Mouse (Mus musculus): ENCODE data around the gene Grik5.

Grik5 gene

DNA sequence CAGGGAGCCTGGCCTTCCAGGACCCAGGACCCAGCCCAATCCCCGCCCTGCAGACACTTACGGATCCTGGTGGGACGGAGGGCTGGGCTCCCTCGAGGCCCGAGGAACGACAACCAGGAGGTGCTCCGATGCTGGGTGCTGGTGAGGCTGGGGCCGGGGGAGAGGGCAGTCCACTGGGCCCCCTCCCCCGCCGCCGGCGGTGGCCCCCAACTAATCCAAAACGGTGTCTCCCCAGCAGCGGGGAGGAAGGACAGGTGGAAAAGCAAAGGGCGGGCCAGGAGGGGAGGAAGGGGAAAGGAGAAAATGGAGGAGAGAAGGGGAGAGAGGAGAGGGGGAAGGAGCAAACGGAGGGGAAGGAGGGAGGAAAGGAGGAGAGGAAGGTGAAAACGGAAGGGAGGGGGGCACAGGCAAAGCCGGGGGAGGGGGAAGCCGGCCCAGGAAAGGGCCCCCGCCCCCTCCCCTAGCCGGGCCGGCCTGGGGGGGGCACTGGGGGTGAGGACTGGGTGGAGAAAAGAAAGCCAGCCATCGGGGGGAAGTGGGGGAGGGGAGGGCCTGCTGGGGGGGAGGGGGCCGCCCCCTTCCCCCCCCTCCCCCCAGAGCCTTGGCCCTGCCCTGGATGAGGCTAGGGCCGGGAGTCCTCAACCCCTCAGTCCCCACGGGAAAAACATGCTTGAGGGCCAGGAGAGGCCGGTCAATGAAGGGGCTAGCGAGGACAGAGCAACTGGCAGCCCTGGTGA lies at the start of gene Grik5, which contains the start of gene Zfp574:
Grik5 (minus strand) TSS at position 368 of the 737 bp plus-strand sequence.
Zfp574 (plus strand) TSS at position 589 of the 737 bp plus-strand sequence.
- DNase-seq (ENCODE audit: low spot score), result no peak

- DNase-seq (ENCODE audit: low spot score), result no peak
Measured at GRCm38 (mm10) chr7:25121240-25121786, 49.2 kb upstream of the Grik5 start.

- peak; percentile 65 for DNase-seq (ENCODE audit: low spot score)
Measured at GRCm38 (mm10) chr7:25120061-25120834, 48.1 kb upstream of the Grik5 start.

DNA sequence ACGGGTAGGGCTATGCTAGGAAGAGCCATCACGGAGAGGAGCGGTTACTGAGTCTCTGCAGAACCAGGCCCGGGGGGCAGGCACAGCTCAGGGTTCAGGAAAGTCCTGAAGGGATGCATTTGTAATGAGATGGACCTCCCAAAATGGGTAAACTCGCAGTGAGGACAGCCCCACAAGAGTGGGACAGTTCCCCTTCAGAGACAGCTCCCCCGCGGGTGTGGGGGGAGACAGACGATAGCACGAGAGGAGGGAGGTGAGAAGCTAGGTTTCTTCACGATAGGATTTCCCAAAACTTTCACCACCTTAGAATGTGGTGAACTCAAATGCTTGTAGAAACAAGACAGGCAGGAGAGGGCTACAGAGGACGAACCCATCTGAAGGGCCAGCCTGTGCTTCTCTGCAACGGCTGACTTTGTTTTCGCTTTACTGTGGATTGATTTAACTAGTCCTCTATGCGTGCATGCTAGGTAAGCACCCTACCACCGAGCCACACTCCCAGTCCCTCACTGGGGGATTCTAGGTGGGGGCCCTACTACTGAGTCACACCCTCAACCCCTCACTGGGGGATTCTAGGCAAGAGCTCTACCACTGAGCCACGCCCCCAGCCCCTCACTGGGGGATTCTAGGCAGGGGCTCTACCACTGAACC lies 40.9 kb upstream of the Grik5 start:
- DNase-seq (ENCODE audit: low spot score), result no peak

DNA sequence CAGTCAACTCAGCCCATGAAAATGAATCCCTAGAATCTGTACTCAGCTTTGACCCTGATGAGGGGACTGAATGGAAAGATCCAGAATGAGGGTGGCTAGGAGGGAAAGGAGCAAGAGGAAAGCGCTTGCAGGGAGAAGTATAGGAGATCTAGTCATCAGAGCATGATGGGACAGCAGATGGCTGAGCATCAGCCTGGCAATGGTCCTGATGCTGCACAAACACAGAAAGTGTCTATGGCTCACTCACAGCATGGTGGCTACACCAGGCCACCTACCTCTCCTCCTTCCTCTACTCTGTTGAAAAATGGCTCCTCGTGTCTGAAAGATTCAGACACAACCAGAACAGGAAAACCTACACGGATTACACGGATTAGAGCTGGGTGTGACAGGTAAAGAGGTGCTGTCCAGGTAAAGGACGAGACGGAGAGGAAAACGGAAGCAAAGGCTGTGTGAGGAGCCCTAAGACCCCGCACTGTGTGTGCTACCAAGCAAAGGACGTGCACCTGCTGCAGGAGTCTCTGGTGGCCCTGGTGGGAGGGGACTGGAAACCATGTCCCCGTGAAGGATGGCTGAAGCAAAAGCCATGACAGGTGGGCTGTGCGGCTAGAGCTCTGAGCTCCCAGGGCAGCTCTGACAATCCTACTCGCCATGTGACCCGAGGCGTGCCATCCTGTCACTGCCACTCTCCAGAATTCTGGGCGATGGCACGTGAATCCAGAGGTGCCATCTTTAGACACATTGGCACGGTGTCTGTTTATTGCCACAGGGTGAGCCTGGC lies 40.2 kb upstream of the Grik5 start:
- DNase-seq (ENCODE audit: low spot score), result peak; percentile 63

DNA sequence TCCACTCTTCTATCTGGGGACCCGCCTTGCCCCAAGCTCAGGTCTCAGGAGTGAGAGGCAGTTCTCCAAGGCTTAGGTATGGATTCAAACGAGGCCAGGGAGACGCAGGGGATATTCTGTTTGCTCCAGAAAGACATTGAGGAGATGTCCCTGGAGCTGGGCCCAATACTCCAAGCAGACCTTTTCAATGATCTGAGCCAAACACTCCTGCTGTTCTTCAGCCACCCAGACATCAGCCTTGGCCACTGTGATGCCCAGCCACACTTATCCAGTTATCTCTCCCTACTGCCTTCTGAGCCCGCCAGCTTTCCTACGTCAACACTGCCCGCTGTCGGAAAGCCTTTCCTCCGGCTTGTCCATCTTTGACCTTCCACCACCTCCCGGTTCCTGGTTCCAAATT lies 38.2 kb upstream of the Grik5 start:
- no peak for DNase-seq (ENCODE audit: low spot score)

DNA sequence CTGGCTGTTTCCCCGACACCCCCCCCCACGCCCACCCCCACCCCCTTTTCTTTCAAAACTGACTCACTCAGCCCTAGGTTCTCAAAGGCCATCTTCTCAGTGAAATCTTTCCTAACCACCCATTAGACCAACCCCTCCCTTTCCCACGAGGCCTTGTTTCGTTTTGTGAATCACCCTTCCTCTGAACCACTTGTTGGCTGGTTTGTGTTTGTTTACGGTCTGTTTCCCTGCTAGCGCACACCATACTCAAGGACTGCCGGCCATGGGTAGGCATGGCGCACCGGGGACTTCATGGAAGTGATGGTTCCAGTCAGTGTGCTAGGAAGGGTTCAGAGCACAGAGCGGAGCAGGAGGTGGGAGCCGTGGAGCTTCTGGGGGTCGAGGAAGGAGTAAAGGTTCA lies 37.2 kb upstream of the Grik5 start:
- DNase-seq (ENCODE audit: low spot score), result no peak

DNA sequence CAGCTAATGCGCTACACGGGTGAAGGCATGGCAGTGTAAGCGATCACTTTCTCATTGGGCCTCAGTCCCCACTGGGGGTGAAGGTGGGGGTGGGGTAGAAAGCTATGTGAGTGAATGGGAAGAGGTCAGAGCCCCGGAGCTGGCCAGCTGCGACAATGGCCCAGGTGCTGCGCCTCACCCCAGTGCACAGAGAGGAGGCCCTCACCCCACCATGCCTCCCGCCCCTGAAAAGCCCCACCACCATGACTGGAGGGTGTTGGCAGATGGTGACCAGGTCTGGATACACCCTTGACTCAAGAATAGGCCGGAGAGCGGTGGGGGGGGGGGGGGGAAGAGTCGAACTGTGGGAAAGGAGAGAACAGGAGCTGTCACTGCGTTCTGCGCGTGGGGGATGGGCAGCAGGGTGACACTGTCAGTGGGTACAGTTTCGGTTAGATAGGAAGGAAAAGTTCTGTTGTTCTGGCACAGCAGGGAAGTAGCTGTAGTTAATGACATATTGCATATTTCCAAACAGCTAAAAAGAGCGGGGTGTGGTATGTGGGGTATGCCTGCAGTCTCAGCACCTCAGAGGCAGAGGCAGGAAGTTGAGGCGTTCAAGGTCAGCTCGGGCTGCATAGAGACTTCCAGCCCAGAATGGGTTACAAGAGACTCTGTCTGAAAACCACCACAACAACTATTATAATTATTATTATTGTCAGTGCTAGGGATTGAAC lies 34.8 kb upstream of the Grik5 start:
- no peak for DNase-seq (ENCODE audit: low spot score)

- DNase-seq (ENCODE audit: low spot score), result peak; percentile 87
Measured at GRCm38 (mm10) chr7:25105411-25106160, 33.4 kb upstream of the Grik5 start.

GRCm38 (mm10) chr7:25099581-25099980 lies 27.4 kb upstream of the Grik5 start:
- DNase-seq (ENCODE audit: low spot score), result no peak

GRCm38 (mm10) chr7:25098169-25098568 lies 26.0 kb upstream of the Grik5 start:
- no peak for DNase-seq (ENCODE audit: low spot score)

GRCm38 (mm10) chr7:25089875-25090274 lies 17.7 kb upstream of the Grik5 start:
- no peak for DNase-seq (ENCODE audit: low spot score)

DNA sequence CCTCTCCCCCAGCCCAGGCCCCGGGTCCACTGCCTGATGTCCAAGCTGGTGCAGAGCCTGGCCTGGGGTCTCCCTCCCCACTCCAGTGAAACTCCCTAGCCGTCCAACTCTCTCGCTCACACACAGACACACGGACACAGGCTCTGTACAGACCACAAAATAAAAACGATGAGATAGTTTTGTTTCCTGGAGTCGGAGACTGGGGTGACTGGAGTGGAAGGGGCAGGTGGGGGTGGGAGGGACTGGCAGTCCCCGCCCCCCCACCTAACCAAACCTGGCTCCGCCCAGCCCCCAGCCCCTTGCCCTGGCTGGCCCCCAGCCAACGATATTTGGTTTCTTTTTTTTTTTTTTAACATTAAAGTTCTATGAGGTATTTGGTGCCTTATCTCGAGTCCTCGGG lies 16.8 kb upstream of the Grik5 start:
- DNase-seq (ENCODE audit: low spot score), result no peak

DNA sequence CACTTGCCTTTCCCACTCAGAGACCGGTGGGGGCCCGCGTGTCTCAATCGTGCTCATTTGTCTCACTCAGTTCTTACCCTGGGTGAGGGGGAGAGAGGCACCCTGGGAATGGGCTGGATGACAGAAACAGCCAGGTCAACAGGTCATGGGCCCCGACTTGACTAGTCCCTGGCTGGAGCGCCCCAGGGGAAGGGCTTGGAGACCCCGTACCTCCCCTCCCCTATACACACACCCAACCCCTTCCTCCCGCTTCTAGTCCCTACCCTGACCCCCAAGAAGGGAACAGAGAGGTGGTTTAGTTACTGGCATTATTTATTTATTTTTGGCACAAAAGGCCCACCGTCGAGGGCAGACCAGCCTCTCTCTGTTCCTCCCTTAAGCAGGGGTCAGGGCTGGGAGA lies 16.4 kb upstream of the Grik5 start:
- DNase-seq (ENCODE audit: low spot score), result no peak

DNA sequence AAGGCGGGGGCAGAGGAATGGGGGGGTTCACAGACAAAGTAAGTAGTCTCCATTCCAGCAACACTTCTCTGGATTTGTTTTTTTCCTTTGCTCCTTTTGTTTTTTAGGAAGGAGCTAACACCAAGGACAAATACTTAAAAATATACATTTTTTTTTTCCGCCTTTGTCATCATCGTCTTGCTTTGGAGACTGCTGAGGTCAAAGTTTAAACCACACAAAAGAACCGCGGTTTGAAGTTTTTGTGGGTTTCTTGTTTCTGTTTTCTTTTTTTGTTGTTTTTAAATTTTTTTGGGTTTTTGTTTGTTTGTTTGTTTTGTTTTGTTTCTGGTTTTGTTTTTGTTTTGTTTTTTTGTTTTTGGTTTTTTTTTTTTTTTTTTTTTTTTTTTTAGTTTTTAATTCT lies 15.8 kb upstream of the Grik5 start:
- no peak for DNase-seq (ENCODE audit: low spot score)

DNA sequence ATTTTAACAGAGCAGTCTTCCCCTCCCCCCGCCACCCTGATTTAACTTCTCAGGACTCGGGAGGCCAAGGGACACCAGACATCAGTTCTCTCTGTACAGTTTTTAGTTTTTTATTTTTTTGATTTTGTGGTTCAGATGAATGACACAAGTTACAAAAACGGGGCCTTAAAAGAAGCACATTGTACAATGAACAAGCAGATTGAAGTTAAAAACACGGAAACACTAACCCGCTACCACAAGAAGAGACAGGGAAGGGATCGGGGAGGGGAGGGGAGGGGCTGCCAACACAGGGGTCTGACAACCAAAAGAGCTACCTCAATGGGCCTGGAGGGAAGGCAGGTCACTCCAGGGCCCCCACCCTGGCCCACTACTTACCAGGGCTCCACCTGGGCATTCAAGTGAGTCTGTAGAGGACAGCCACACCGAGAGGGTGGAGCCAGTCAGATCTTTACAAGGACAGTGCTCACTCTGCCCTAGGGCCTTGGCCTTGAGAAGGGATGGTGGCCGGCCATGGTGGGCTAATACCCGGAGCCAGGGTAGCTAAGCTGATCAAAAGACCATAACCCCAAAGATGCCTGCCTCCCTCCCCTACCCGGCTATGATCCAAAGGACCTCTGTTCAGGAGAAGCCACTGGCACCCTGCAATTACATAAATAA lies 15.2 kb upstream of the Grik5 start:
- no peak for DNase-seq (ENCODE audit: low spot score)

GRCm38 (mm10) chr7:25086656-25087055 lies 14.5 kb upstream of the Grik5 start:
- DNase-seq (ENCODE audit: low spot score), result no peak

DNA sequence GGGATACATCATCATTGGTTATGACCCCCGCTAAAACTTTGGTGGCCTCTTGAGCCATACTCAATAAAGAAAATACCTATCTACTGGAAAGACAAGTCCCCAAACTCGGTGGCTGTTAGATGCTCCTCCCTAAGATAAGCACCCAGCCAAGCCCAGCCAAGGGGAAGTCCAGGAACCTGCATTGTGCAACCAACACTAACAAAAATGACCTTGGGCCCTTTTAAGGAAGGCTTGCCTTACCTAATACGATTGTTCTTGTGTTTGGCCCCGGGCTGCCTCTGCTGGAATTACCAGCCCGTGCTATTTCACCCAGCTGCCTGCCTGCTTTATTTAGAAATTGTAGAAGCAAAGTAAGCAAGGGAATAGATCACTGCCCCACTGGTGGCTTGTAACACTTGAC lies 12.5 kb upstream of the Grik5 start:
- DNase-seq (ENCODE audit: low spot score), result no peak

DNA sequence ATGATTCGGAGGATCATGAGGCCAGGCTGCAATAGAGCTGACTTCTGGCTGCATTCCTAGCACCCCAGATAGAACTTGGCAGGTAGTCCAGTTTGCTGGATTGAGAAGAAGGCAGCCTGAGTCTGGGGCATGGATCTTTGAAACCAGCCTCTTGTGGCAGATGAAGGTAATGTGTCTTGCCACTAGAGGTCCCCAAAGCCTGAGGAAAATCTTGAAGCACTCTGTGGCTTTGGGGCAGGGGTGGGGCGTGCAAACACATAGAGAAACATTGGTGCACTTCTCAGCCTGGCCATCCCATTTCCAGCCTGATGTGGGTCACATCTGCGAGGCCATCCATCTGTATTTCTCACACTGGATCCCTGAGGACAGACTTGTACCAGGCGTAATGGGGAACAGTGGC lies 10.4 kb upstream of the Grik5 start:
- DNase-seq (ENCODE audit: low spot score), result no peak

DNA sequence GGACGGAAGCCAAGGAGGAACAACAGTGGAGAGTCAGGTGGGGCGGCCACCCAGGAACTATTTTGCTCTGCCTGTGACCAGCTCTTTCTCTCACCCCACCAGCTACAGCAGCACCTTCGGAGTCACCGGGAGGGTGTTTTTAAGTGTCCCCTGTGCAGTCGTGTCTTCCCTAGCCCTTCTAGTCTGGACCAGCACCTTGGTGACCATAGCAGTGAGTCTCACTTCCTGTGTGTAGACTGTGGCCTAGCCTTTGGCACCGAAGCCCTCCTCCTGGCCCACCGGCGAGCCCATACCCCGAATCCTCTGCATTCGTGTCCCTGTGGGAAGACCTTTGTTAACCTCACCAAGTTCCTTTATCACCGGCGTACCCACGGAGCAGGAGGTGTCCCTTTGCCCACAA lies 8.3 kb upstream of the Grik5 start:
- DNase-seq (ENCODE audit: low spot score), result no peak

All from layer of hippocampus, adult 11-12 months (tissue).